Mouse (Mus musculus): ENCODE data around the gene Dnajb9. TPM values are rescaled to one million over a fixed set of nuclear protein-coding genes. Genes with fewer than 3 reads are reported as not detected.
A peak's percentile ranks its signal among the peaks of the same experiment; 100 is the strongest.

Dnajb9 gene
- polyA plus RNA-seq, 1 experiment from 2014 or later, result 31.5 TPM

GRCm38 (mm10) chr12:44197873-44198525, 12.1 kb downstream of the Dnajb9 start:
- Histone ChIP-seq H3K4me3 (no peak overlapping the region), H3K9me3 (no peaks in the 10 kb centered on the region), H3K4me1 (no peaks in the 10 kb centered on the region), H3K9ac (replicated peaks) (no peak overlapping the region), H3K27ac (replicated peaks) (no peak overlapping the region), H3K36me3 (no peaks in the 10 kb centered on the region), H3K4me2 (replicated peaks) (no peak overlapping the region), H3K27me3 (no peaks in the 10 kb centered on the region)
- 80% methylated on average over 4 of the region's 4 CpGs for WGBS
- ATAC-seq (replicated peaks), result no peak

DNA sequence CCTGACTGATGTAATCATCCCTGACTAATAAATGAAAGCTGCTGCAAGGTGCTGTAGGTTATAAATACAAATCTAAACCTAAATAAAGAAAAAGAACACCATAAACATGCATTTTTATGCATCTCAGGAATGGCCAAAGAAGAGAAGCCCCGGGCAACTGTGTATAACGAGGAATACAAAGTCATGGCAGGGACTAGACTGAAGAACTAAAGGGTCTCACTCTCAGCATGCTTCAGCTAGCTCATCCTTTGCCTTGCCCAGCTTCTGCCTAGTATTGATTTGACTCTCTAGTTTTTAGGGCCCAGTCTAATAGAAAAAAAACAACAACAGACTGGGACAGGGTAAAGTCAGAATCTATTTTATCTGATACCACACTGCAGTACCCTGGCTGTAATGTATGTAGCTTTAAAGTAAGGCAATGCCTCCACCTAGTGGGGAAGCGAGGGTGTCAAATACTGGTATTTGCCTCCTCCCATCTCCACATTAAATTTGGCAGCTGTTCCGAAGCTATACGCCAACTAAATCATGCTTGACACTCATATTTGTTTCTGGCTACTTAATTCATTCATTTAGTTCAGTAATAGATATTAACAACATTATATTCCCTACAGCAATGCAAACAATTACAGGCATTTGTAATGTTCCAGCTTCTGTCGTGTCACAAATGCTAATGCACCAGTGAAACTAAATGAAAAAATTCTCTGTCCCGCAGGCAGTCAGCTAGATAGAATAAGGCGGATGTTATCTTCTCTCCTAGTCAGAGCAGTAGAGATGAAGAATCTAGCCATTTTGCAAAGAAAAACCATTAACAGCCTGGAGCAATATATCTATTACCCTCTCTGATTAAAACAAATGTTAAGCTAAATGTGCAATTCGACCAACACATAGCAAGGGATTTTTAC, 28.8 kb downstream of the Dnajb9 start:
- no peak overlapping the region for H3K4me3 ChIP-seq
- H3K36me3 ChIP-seq, result no peaks in the 10 kb centered on the region
- H3K9ac ChIP-seq (replicated peaks), result no peak overlapping the region
- no peaks in the 10 kb centered on the region for H3K27me3 ChIP-seq
- H3K9me3 ChIP-seq, result no peaks in the 10 kb centered on the region
- ATAC-seq (replicated peaks), result peak; percentile 93
- H3K27ac ChIP-seq (replicated peaks), result no peak overlapping the region
- 46% methylated on average over 9 of the region's 9 CpGs for WGBS
- peaks cover 11% of the 10 kb centered on the region for H3K4me1 ChIP-seq
- no peak overlapping the region for H3K4me2 ChIP-seq (replicated peaks)

- Histone ChIP-seq H3K9ac (replicated peaks) (no peak overlapping the region), H3K4me1 (peaks cover 20% of the 10 kb centered on the region), H3K36me3 (no peaks in the 10 kb centered on the region), H3K4me3 (no peak overlapping the region), H3K9me3 (no peaks in the 10 kb centered on the region), H3K27me3 (no peaks in the 10 kb centered on the region), H3K27ac (replicated peaks) (peak overlapping the region; percentile 56), H3K4me2 (replicated peaks) (0 out of 2 replicates have a peak overlapping the region, but pooled peaks have one; percentile 2)
- WGBS, result 19% methylated on average over 2 of the region's 2 CpGs
- ATAC-seq (replicated peaks), result peak; percentile 39; the same call in 1 of the 2 replicates
These were observed 33.1 kb downstream of the Dnajb9 start for GRCm38 (mm10) chr12:44177038-44177355.

GRCm38 (mm10) chr12:44176331-44177037, 33.6 kb downstream of the Dnajb9 start:
- WGBS, result 27% methylated on average over 10 of the region's 10 CpGs
- Histone ChIP-seq H3K9me3 (no peaks in the 10 kb centered on the region), H3K9ac (replicated peaks) (0 out of 2 replicates have a peak overlapping the region, but pooled peaks have one; percentile 17), H3K27ac (replicated peaks) (peak overlapping the region; percentile 56), H3K4me1 (peaks cover 20% of the 10 kb centered on the region), H3K27me3 (no peaks in the 10 kb centered on the region), H3K36me3 (no peaks in the 10 kb centered on the region), H3K4me2 (replicated peaks) (0 out of 2 replicates have a peak overlapping the region, but pooled peaks have one; percentile 12), H3K4me3 (no peak overlapping the region)
- peak; percentile 37 for ATAC-seq (replicated peaks)

GRCm38 (mm10) chr12:44166949-44167348, 43.2 kb downstream of the Dnajb9 start:
- Histone ChIP-seq H3K4me1 (no peaks in the 10 kb centered on the region), H3K9me3 (no peaks in the 10 kb centered on the region), H3K36me3 (no peaks in the 10 kb centered on the region), H3K4me2 (replicated peaks) (no peak overlapping the region), H3K4me3 (no peak overlapping the region), H3K27me3 (no peaks in the 10 kb centered on the region), H3K9ac (replicated peaks) (no peak overlapping the region), H3K27ac (replicated peaks) (no peak overlapping the region)
- peak; percentile 70; the same call in 1 of the 2 replicates for ATAC-seq (replicated peaks)

GRCm38 (mm10) chr12:44159349-44159748, 50.8 kb downstream of the Dnajb9 start:
- no peak overlapping the region for H3K4me3 ChIP-seq
- H3K9ac ChIP-seq (replicated peaks), result no peak overlapping the region
- 83% methylated on average over 1 of the region's 1 CpGs for WGBS
- ATAC-seq (replicated peaks), result no peak
- H3K27ac ChIP-seq (replicated peaks), result no peak overlapping the region
- H3K4me2 ChIP-seq (replicated peaks), result no peak overlapping the region
- no peaks in the 10 kb centered on the region for H3K27me3 ChIP-seq
- no peaks in the 10 kb centered on the region for H3K36me3 ChIP-seq
- H3K4me1 ChIP-seq, result no peaks in the 10 kb centered on the region
- no peaks in the 10 kb centered on the region for H3K9me3 ChIP-seq

Small RNA genes within 50 kb of the gene (microRNA-seq; reads per million reads assigned to microRNA genes)
- 0.88 reads per million for gene Mir5627

Other genes starting within 250 kb of the Dnajb9 start
- gene Pnpla8, start 11.0 kb upstream of the Dnajb9 start, polyA plus RNA-seq (2015; fragmentation: Nextera tagmentation; extraction: Ambion mirVana), result 137 and 148 TPM in 2 replicates
- 107 and 112 TPM in 2 replicates for gene Nrcam, start 118.6 kb upstream of the Dnajb9 start, polyA plus RNA-seq (2015; fragmentation: Nextera tagmentation; extraction: Ambion mirVana)